In the genomic region with DNA sequence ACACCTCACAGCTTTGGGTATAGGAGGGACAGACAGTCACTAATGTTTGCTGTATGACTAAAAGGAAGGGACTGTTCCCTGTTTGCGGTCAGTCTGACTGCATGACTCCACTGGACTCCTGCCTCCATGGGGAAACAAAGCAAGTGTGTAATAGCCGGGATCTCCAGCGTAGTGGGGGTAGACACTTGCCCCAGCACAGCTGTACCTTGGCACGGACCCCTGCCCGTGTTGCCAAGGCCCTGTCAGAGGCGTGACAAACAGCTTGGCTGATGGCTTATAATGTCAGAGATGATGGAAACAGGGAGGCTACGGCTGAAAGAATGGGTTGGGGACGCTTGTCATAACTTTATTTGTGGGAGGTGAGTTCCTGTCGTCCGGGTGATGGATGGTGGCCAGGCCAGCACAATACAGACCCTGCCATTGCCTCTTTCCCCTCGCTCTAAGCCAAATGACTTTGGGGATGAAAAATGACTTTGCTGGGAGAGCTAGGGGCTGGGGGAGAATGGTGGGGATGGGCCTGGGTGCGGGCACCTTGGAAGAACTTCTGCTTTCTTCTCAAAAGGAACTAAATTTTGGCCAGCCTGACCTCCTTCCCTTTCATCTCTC, we compare ENCODE assay signal across 13 mouse cellular contexts. TPM values are rescaled to one million over a fixed set of nuclear protein-coding genes. Genes with fewer than 3 reads are reported as not detected.
A peak's percentile ranks its signal among the peaks of the same experiment; 100 is the strongest.
DNase-seq lines count a peak whose midpoint lies in the region; ATAC-seq and TF ChIP-seq lines count a peak whose summit lies in the region.
"Had no signal": no experiment of that assay in that cellular context is flagged by ENCODE, and none has a peak within 500 bp of the region (broad histone marks: within the 10 kb centered on the region; RNA-seq: fewer than 3 reads in every experiment).

No protein-coding gene starts in this region.

- no peaks in the 10 kb centered on the region for H3K9me3 ChIP-seq in hindbrain, embryonic 11.5 days (ENCODE audit: control insufficient read depth, low read length)
- no peaks in the 10 kb centered on the region for H3K9me3 ChIP-seq in neural tube, embryonic 13.5 days
- no peaks in the 10 kb centered on the region for H3K9me3 ChIP-seq in kidney, embryonic 14.5 days (ENCODE audit: control insufficient read depth, low read length)

- H3K9ac ChIP-seq in hindbrain, embryonic 11.5 days (ENCODE audit: low read depth, low read length): no peak overlapping the region
- 0 out of 2 replicates have a peak overlapping the region, but pooled peaks have one; percentile 26 for H3K9ac ChIP-seq in neural tube, embryonic 13.5 days
- H3K9ac ChIP-seq in kidney, embryonic 14.5 days (ENCODE audit: low read depth, low read length): no peak overlapping the region
- H3K9ac ChIP-seq: liver, embryonic 14.5 days had no signal

- ATAC-seq in hindbrain, embryonic 11.5 days (ENCODE audit: low FRiP score): no peak; the same call in 1 of the 2 replicates
- ATAC-seq in neural tube, embryonic 13.5 days (ENCODE audit: low read depth): peak; percentile 52
- ATAC-seq in kidney, embryonic 14.5 days (ENCODE audit: low FRiP score, low TSS enrichment): no peak
- ATAC-seq: Patski had no signal

- H3K36me3 ChIP-seq in kidney, adult 2 months (ENCODE audit: control insufficient read depth, insufficient read depth, low read length): no peaks in the 10 kb centered on the region
- no peaks in the 10 kb centered on the region for H3K36me3 ChIP-seq in hindbrain, embryonic 11.5 days (ENCODE audit: control insufficient read depth, insufficient read depth, low read length)
- H3K36me3 ChIP-seq in neural tube, embryonic 13.5 days: no peaks in the 10 kb centered on the region
- H3K36me3 ChIP-seq in kidney, embryonic 14.5 days (ENCODE audit: control insufficient read depth, insufficient read depth, low read length): no peaks in the 10 kb centered on the region

- WGBS in kidney, adult 2 months: 45% methylated on average over 12 of the region's 12 CpGs
- 35% methylated on average over 12 of the region's 12 CpGs for WGBS in hindbrain, embryonic 11.5 days
- 20% methylated on average over 12 of the region's 12 CpGs for WGBS in neural tube, embryonic 13.5 days
- 37% methylated on average over 12 of the region's 12 CpGs for WGBS in kidney, embryonic 14.5 days

- no peak for TF ChIP-seq CTCF in kidney, adult 2 months (conservative IDR thresholded peaks at IDR 0.05; ENCODE audit: insufficient read depth, insufficient read length, low read depth, low read length)

- no peaks in the 10 kb centered on the region for H3K4me1 ChIP-seq in kidney, adult 2 months (ENCODE audit: control insufficient read depth, insufficient read depth, low read length)
- 0 out of 2 replicates have a peak, but pooled peaks cover 6% of the 10 kb centered on the region for H3K4me1 ChIP-seq in hindbrain, embryonic 11.5 days (replicated peaks; ENCODE audit: control insufficient read depth, insufficient read depth, low read length)
- H3K4me1 ChIP-seq in neural tube, embryonic 13.5 days (replicated peaks): peaks cover 48% of the 10 kb centered on the region
- peaks cover 21% of the 10 kb centered on the region for H3K4me1 ChIP-seq in kidney, embryonic 14.5 days (ENCODE audit: control insufficient read depth, insufficient read depth, low read length)

- no peaks in the 10 kb centered on the region for H3K27me3 ChIP-seq in kidney, adult 2 months (replicated peaks; ENCODE audit: control insufficient read depth, insufficient read depth, low read length)
- peaks cover 2% of the 10 kb centered on the region; the same call in 1 of the 2 replicates for H3K27me3 ChIP-seq in hindbrain, embryonic 11.5 days (ENCODE audit: control insufficient read depth, insufficient read depth, low read length)
- no peaks in the 10 kb centered on the region for H3K27me3 ChIP-seq in neural tube, embryonic 13.5 days
- no peaks in the 10 kb centered on the region; the same call in 1 of the 2 replicates for H3K27me3 ChIP-seq in kidney, embryonic 14.5 days (ENCODE audit: control insufficient read depth, insufficient read depth, low read length)

- no peak for TF ChIP-seq POLR2A in kidney, adult 2 months (IDR thresholded peaks at IDR 0.05; ENCODE audit: low read depth, low read length)

- peak; percentile 18 for DNase-seq in kidney, adult 2 months
- DNase-seq in kidney, adult 18-20 months: no peak
- DNase-seq in adrenal gland, postnatal 10 days: peak; percentile 58
- DNase-seq in hindbrain, embryonic 11.5 days (ENCODE audit: low spot score): peak; percentile 41
- no peak for DNase-seq in spleen, postnatal 36 days (ENCODE audit: low spot score in 2 of 2)
- DNase-seq in urinary bladder, postnatal 10 days (ENCODE audit: low spot score): no peak
- DNase-seq: cerebellum, postnatal 36 days; thymus, adult 18-20 months had no signal

- no peak overlapping the region for H3K4me3 ChIP-seq in kidney, adult 2 months (ENCODE audit: insufficient read depth, low read depth, low read length)
- H3K4me3 ChIP-seq in hindbrain, embryonic 11.5 days (ENCODE audit: low read depth, low read length): no peak overlapping the region
- no peak overlapping the region for H3K4me3 ChIP-seq in neural tube, embryonic 13.5 days
- no peak overlapping the region for H3K4me3 ChIP-seq in kidney, embryonic 14.5 days (ENCODE audit: low read length)

- H3K27ac ChIP-seq in kidney, adult 2 months (ENCODE audit: insufficient read depth, low read depth, low read length): no peak overlapping the region
- 0 out of 2 replicates have a peak overlapping the region, but pooled peaks have one; percentile 0 for H3K27ac ChIP-seq in hindbrain, embryonic 11.5 days (ENCODE audit: low read depth, low read length)
- peak overlapping the region; percentile 39 for H3K27ac ChIP-seq in neural tube, embryonic 13.5 days (replicated peaks)
- H3K27ac ChIP-seq in kidney, embryonic 14.5 days (ENCODE audit: low read depth, low read length): no peak overlapping the region
- H3K27ac ChIP-seq: kidney, postnatal 0 days; liver, embryonic 14.5 days had no signal

- H3K4me2 ChIP-seq in hindbrain, embryonic 11.5 days (replicated peaks; ENCODE audit: low read depth, low read length): no peak overlapping the region
- H3K4me2 ChIP-seq in neural tube, embryonic 13.5 days: no peak overlapping the region
- H3K4me2 ChIP-seq in kidney, embryonic 14.5 days (replicated peaks; ENCODE audit: low read depth, low read length): no peak overlapping the region

RNA-seq across cellular contexts. Expression of a gene that starts 21.5 kb away (rescaled TPM):
- polyA plus RNA-seq in kidney, adult 2 months (2012; rRNA removed): 16.7 and 17.6 TPM in 2 replicates
- total RNA-seq in adrenal gland, postnatal 10 days (2021): 10 to 100 TPM; 20.6 to 22.6 TPM
- polyA plus RNA-seq in hindbrain, embryonic 11.5 days (2014; fragmentation: Nextera tagmentation; extraction: Ambion mirVana): 90.1 and 104 TPM in 2 replicates
- 69.7 and 72.2 TPM in 2 replicates for polyA plus RNA-seq in neural tube, embryonic 13.5 days (2015; fragmentation: Nextera tagmentation; extraction: Ambion mirVana)
- polyA plus RNA-seq in kidney, embryonic 14.5 days (2014; fragmentation: Nextera tagmentation; extraction: Ambion mirVana): 55.4 and 77.1 TPM in 2 replicates

Comparison
In these comparisons a context has a peak if more than half of its experiments do, and no peak if none do; other contexts are left out.
1. DNase-seq: peak in kidney, adult 2 months (single experiment), adrenal gland, postnatal 10 days (single experiment) and hindbrain, embryonic 11.5 days (single experiment); none in kidney, adult 18-20 months (single experiment), spleen, postnatal 36 days (0 of 2) and urinary bladder, postnatal 10 days (single experiment).
2. H3K27ac ChIP-seq: peak in hindbrain, embryonic 11.5 days (single experiment) and neural tube, embryonic 13.5 days (single experiment); none in kidney, adult 2 months (single experiment) and kidney, embryonic 14.5 days (single experiment).